Mouse (Mus musculus): Measurements from ENCODE around the gene Rdh16f1. TPM values are rescaled to one million over a fixed set of nuclear protein-coding genes. Genes with fewer than 3 reads are reported as not detected.

The Rdh16f1 gene
- 0.21 TPM in 1 of 2 replicates, not detected in the other for total RNA-seq (2012; rRNA removed)

- Histone ChIP-seq H3K4me1 (ENCODE audit: control insufficient read depth in 2 of 2, insufficient read depth in 2 of 2, low read length in 2 of 2, poor library complexity in 1 of 2) (no peaks in the 10 kb centered on the region; a peak in 1 of 4 replicates), H3K27ac (ENCODE audit: insufficient read depth, low read depth, low read length, poor library complexity, severe bottlenecking) (no peak within 1 kb of the TSS), H3K36me3 (ENCODE audit: control insufficient read depth, insufficient read depth, low read length, poor library complexity, severe bottlenecking) (no peaks in the 10 kb centered on the region), H3K9ac (ENCODE audit: insufficient read depth, low read depth, low read length, poor library complexity, severe bottlenecking) (no peak within 1 kb of the TSS), H3K9me3 (ENCODE audit: control insufficient read depth, insufficient read depth, low read depth, low read length) (no peaks in the 10 kb centered on the region), H3K4me3 (ENCODE audit: insufficient read depth in 1 of 2, low read depth in 1 of 2, low read length in 2 of 2, poor library complexity in 1 of 2, severe bottlenecking in 1 of 2) (no peak within 1 kb of the TSS)
- DNase-seq (ENCODE audit: low read depth, low spot score), result no peak
- TF ChIP-seq CHD2 (IDR thresholded peaks at IDR 0.05; ENCODE audit: low read depth, low read length), result no peak
- in situ Hi-C loops (cut with MboI; ENCODE audit: low sequenced_read_pairs in 2 of 2, unreplicated experiment in 2 of 2), result no loop called here
These were observed at the start of gene Rdh16f1, which contains the start of gene Rdh1 for GRCm38 (mm10) chr10:127759181-127760110. Gene Rdh16f1 (plus strand): TSS chr10:127759787. Gene Rdh1 (plus strand): TSS chr10:127759721.

GRCm38 (mm10) chr10:127710331-127710730 is 49.3 kb upstream of the Rdh16f1 start:
- H3K4me3 ChIP-seq (ENCODE audit: insufficient read depth in 1 of 2, low read depth in 1 of 2, low read length in 2 of 2, poor library complexity in 1 of 2, severe bottlenecking in 1 of 2), result no peak overlapping the region
- peaks cover 0 to 13% of the 10 kb centered on the region in 2 experiments; a peak in 2 of 4 replicates for H3K4me1 ChIP-seq (ENCODE audit: control insufficient read depth in 2 of 2, insufficient read depth in 2 of 2, low read length in 2 of 2, poor library complexity in 1 of 2)
- no peak overlapping the region for H3K27ac ChIP-seq (ENCODE audit: insufficient read depth, low read depth, low read length, poor library complexity, severe bottlenecking)
- no peaks in the 10 kb centered on the region for H3K36me3 ChIP-seq (ENCODE audit: control insufficient read depth, insufficient read depth, low read length, poor library complexity, severe bottlenecking)
- no peaks in the 10 kb centered on the region for H3K9me3 ChIP-seq (ENCODE audit: control insufficient read depth, insufficient read depth, low read depth, low read length)
- no peak for TF ChIP-seq CHD2 (IDR thresholded peaks at IDR 0.05; ENCODE audit: low read depth, low read length)
- TF ChIP-seq ZC3H11A (IDR thresholded peaks at IDR 0.05; ENCODE audit: borderline replicate concordance, low read depth, low read length), result no peak
- TF ChIP-seq ZNF384 (IDR thresholded peaks at IDR 0.05; ENCODE audit: low read depth, low read length), result no peak
- TF ChIP-seq HCFC1 (IDR thresholded peaks at IDR 0.05; ENCODE audit: borderline replicate concordance, insufficient read depth, low read length), result no peak
- no peak for TF ChIP-seq MAFK (IDR thresholded peaks at IDR 0.05; ENCODE audit: insufficient read depth, low read depth, low read length)
- DNase-seq (ENCODE audit: low read depth, low spot score), result no peak
- in situ Hi-C loops (cut with MboI; ENCODE audit: low sequenced_read_pairs in 2 of 2, unreplicated experiment in 2 of 2), result no loop called here
- H3K9ac ChIP-seq (ENCODE audit: insufficient read depth, low read depth, low read length, poor library complexity, severe bottlenecking), result no peak overlapping the region

- H3K27ac ChIP-seq (ENCODE audit: insufficient read depth, low read depth, low read length, poor library complexity, severe bottlenecking), result no peak overlapping the region
- H3K4me3 ChIP-seq (ENCODE audit: insufficient read depth in 1 of 2, low read depth in 1 of 2, low read length in 2 of 2, poor library complexity in 1 of 2, severe bottlenecking in 1 of 2), result no peak overlapping the region
- TF ChIP-seq HCFC1 (IDR thresholded peaks at IDR 0.05; ENCODE audit: borderline replicate concordance, insufficient read depth, low read length), result no peak
- TF ChIP-seq ZNF384 (IDR thresholded peaks at IDR 0.05; ENCODE audit: low read depth, low read length), result no peak
- TF ChIP-seq CHD2 (IDR thresholded peaks at IDR 0.05; ENCODE audit: low read depth, low read length), result no peak
- TF ChIP-seq ZC3H11A (IDR thresholded peaks at IDR 0.05; ENCODE audit: borderline replicate concordance, low read depth, low read length), result no peak
- no peak for TF ChIP-seq MAFK (IDR thresholded peaks at IDR 0.05; ENCODE audit: insufficient read depth, low read depth, low read length)
- in situ Hi-C loops (cut with MboI; ENCODE audit: low sequenced_read_pairs in 2 of 2, unreplicated experiment in 2 of 2), result no loop called here
- DNase-seq (ENCODE audit: low read depth, low spot score), result no peak
- peaks cover 2 to 7% of the 10 kb centered on the region in 2 experiments; a peak in 1 of 4 replicates for H3K4me1 ChIP-seq (ENCODE audit: control insufficient read depth in 2 of 2, insufficient read depth in 2 of 2, low read length in 2 of 2, poor library complexity in 1 of 2)
- H3K9ac ChIP-seq (ENCODE audit: insufficient read depth, low read depth, low read length, poor library complexity, severe bottlenecking), result no peak overlapping the region
- H3K9me3 ChIP-seq (ENCODE audit: control insufficient read depth, insufficient read depth, low read depth, low read length), result no peaks in the 10 kb centered on the region
- H3K36me3 ChIP-seq (ENCODE audit: control insufficient read depth, insufficient read depth, low read length, poor library complexity, severe bottlenecking), result no peaks in the 10 kb centered on the region
These were observed 46.9 kb upstream of the Rdh16f1 start for GRCm38 (mm10) chr10:127712736-127713135.

- no peaks in the 10 kb centered on the region for H3K9me3 ChIP-seq (ENCODE audit: control insufficient read depth, insufficient read depth, low read depth, low read length)
- no peak overlapping the region for H3K27ac ChIP-seq (ENCODE audit: insufficient read depth, low read depth, low read length, poor library complexity, severe bottlenecking)
- H3K4me3 ChIP-seq (ENCODE audit: insufficient read depth in 1 of 2, low read depth in 1 of 2, low read length in 2 of 2, poor library complexity in 1 of 2, severe bottlenecking in 1 of 2), result no peak overlapping the region
- no peak for TF ChIP-seq ZC3H11A (IDR thresholded peaks at IDR 0.05; ENCODE audit: borderline replicate concordance, low read depth, low read length)
- no peak for TF ChIP-seq CHD2 (IDR thresholded peaks at IDR 0.05; ENCODE audit: low read depth, low read length)
- TF ChIP-seq MAFK (IDR thresholded peaks at IDR 0.05; ENCODE audit: insufficient read depth, low read depth, low read length), result no peak
- no peak for TF ChIP-seq ZNF384 (IDR thresholded peaks at IDR 0.05; ENCODE audit: low read depth, low read length)
- TF ChIP-seq HCFC1 (IDR thresholded peaks at IDR 0.05; ENCODE audit: borderline replicate concordance, insufficient read depth, low read length), result no peak
- DNase-seq (ENCODE audit: low read depth, low spot score), result no peak
- no peaks in the 10 kb centered on the region for H3K36me3 ChIP-seq (ENCODE audit: control insufficient read depth, insufficient read depth, low read length, poor library complexity, severe bottlenecking)
- in situ Hi-C loops (cut with MboI; ENCODE audit: low sequenced_read_pairs in 2 of 2, unreplicated experiment in 2 of 2), result no loop called here
- H3K9ac ChIP-seq (ENCODE audit: insufficient read depth, low read depth, low read length, poor library complexity, severe bottlenecking), result no peak overlapping the region
- peaks cover 2 to 20% of the 10 kb centered on the region in 2 experiments; a peak in 1 of 4 replicates for H3K4me1 ChIP-seq (ENCODE audit: control insufficient read depth in 2 of 2, insufficient read depth in 2 of 2, low read length in 2 of 2, poor library complexity in 1 of 2)
These were observed 37.7 kb upstream of the Rdh16f1 start for GRCm38 (mm10) chr10:127721671-127722418.
